Mouse (Mus musculus) erythroblast, embryonic 14.5 days (primary cell): Measurements from ENCODE around the gene Vdr.

ENCODE experiments used
- GATA1 ChIP-seq: IDR thresholded peaks from 2 replicates; pipeline ENCODE4 v1.6.1; 2012; ENCODE audit warnings: low read length, inconsistent platforms, mixed read lengths
- TAL1 ChIP-seq: IDR thresholded peaks from 3 replicates; pipeline ENCODE4 v1.6.1; 2012; ENCODE audit warnings: low read length, inconsistent platforms, mixed read lengths

GRCm38 (mm10) chr15:97812126-97812525 is 98.3 kb downstream of the Vdr start:
- TF ChIP-seq TAL1 = no peak
- no peak for TF ChIP-seq GATA1
